Mouse (Mus musculus): Measurements from ENCODE around the gene St5. TPM values are rescaled to one million over a fixed set of nuclear protein-coding genes. Genes with fewer than 3 reads are reported as not detected.

St5 gene
- polyA plus RNA-seq, 1 experiment from 2014 or later = 40.3 TPM

GRCm38 (mm10) chr7:109528356-109528755 lies 175.0 kb downstream of the St5 start:
- H3K27ac ChIP-seq = no peak overlapping the region
- no peaks in the 10 kb centered on the region for H3K4me1 ChIP-seq (replicated peaks; ENCODE audit: insufficient read depth, low read length)
- H3K4me2 ChIP-seq (ENCODE audit: low read length) = no peak overlapping the region
- H3K9ac ChIP-seq (ENCODE audit: low read depth, low read length) = no peak overlapping the region
- peak; percentile 57; the same call in 1 of the 2 replicates for ATAC-seq (replicated peaks; ENCODE audit: low FRiP score, low read depth)
- H3K4me3 ChIP-seq (replicated peaks; ENCODE audit: low read depth, low read length) = no peak overlapping the region
- peak; percentile 79 for DNase-seq (ENCODE audit: low spot score)
- TF ChIP-seq CTCF (IDR thresholded peaks at IDR 0.05; ENCODE audit: low read depth) = peak; percentile 78
- H3K27me3 ChIP-seq (ENCODE audit: insufficient read depth, low read length) = no peaks in the 10 kb centered on the region
- 21% methylated on average over 3 of the region's 3 CpGs for WGBS
- peaks cover 31% of the 10 kb centered on the region for H3K36me3 ChIP-seq (ENCODE audit: insufficient read depth, low read length)
- H3K9me3 ChIP-seq (replicated peaks; ENCODE audit: low read length) = no peaks in the 10 kb centered on the region

- Histone ChIP-seq H3K9ac (ENCODE audit: low read depth, low read length) (no peak overlapping the region), H3K4me1 (replicated peaks; ENCODE audit: insufficient read depth, low read length) (no peaks in the 10 kb centered on the region), H3K36me3 (ENCODE audit: insufficient read depth, low read length) (peaks cover 39% of the 10 kb centered on the region), H3K27me3 (ENCODE audit: insufficient read depth, low read length) (no peaks in the 10 kb centered on the region), H3K9me3 (replicated peaks; ENCODE audit: low read length) (no peaks in the 10 kb centered on the region), H3K27ac (no peak overlapping the region), H3K4me3 (replicated peaks; ENCODE audit: low read depth, low read length) (no peak overlapping the region), H3K4me2 (ENCODE audit: low read length) (no peak overlapping the region)
- no peak for ATAC-seq (replicated peaks; ENCODE audit: low FRiP score, low read depth)
- TF ChIP-seq CTCF (IDR thresholded peaks at IDR 0.05; ENCODE audit: low read depth) = no peak
- no peak for DNase-seq (ENCODE audit: low spot score)
- WGBS = 66% methylated on average over 3 of the region's 3 CpGs
These were observed 175.9 kb downstream of the St5 start for GRCm38 (mm10) chr7:109527536-109527935.

- Histone ChIP-seq H3K36me3 (ENCODE audit: insufficient read depth, low read length) (peaks cover 48% of the 10 kb centered on the region), H3K9ac (ENCODE audit: low read depth, low read length) (no peak overlapping the region), H3K4me3 (replicated peaks; ENCODE audit: low read depth, low read length) (no peak overlapping the region), H3K9me3 (replicated peaks; ENCODE audit: low read length) (no peaks in the 10 kb centered on the region), H3K4me2 (ENCODE audit: low read length) (no peak overlapping the region), H3K4me1 (replicated peaks; ENCODE audit: insufficient read depth, low read length) (no peaks in the 10 kb centered on the region; the same call in 1 of the 2 replicates), H3K27ac (peak overlapping the region; percentile 72; the same call in 1 of the 2 replicates), H3K27me3 (ENCODE audit: insufficient read depth, low read length) (no peaks in the 10 kb centered on the region)
- DNase-seq (ENCODE audit: low spot score) = no peak
- WGBS = 66% methylated on average over 16 of the region's 16 CpGs
- peak; percentile 81 for ATAC-seq (replicated peaks; ENCODE audit: low FRiP score, low read depth)
- TF ChIP-seq CTCF (IDR thresholded peaks at IDR 0.05; ENCODE audit: low read depth) = no peak
These were observed 177.4 kb downstream of the St5 start for GRCm38 (mm10) chr7:109525740-109526663.

- DNase-seq (ENCODE audit: low spot score) (no peak), ATAC-seq (replicated peaks; ENCODE audit: low FRiP score, low read depth) (no peak)
- H3K4me3 ChIP-seq (replicated peaks; ENCODE audit: low read depth, low read length) = no peak overlapping the region
- H3K27ac ChIP-seq = peak overlapping the region; percentile 34; the same call in 1 of the 2 replicates
- peaks cover 48% of the 10 kb centered on the region for H3K36me3 ChIP-seq (ENCODE audit: insufficient read depth, low read length)
- H3K4me2 ChIP-seq (ENCODE audit: low read length) = no peak overlapping the region
- no peaks in the 10 kb centered on the region for H3K9me3 ChIP-seq (replicated peaks; ENCODE audit: low read length)
- no peak for TF ChIP-seq CTCF (IDR thresholded peaks at IDR 0.05; ENCODE audit: low read depth)
- H3K27me3 ChIP-seq (ENCODE audit: insufficient read depth, low read length) = no peaks in the 10 kb centered on the region
- H3K4me1 ChIP-seq (replicated peaks; ENCODE audit: insufficient read depth, low read length) = no peaks in the 10 kb centered on the region; the same call in 1 of the 2 replicates
- 72% methylated on average over 3 of the region's 3 CpGs for WGBS
- H3K9ac ChIP-seq (ENCODE audit: low read depth, low read length) = no peak overlapping the region
These were observed 178.6 kb downstream of the St5 start for GRCm38 (mm10) chr7:109524763-109525162.

GRCm38 (mm10) chr7:109524442-109524744 lies 179.0 kb downstream of the St5 start:
- ATAC-seq (replicated peaks; ENCODE audit: low FRiP score, low read depth) = no peak

GRCm38 (mm10) chr7:109523741-109524441 lies 179.5 kb downstream of the St5 start:
- Histone ChIP-seq H3K36me3 (ENCODE audit: insufficient read depth, low read length) (peaks cover 48% of the 10 kb centered on the region), H3K9ac (ENCODE audit: low read depth, low read length) (no peak overlapping the region), H3K27ac (no peak overlapping the region), H3K9me3 (replicated peaks; ENCODE audit: low read length) (no peaks in the 10 kb centered on the region), H3K27me3 (ENCODE audit: insufficient read depth, low read length) (no peaks in the 10 kb centered on the region), H3K4me1 (replicated peaks; ENCODE audit: insufficient read depth, low read length) (no peaks in the 10 kb centered on the region; the same call in 1 of the 2 replicates), H3K4me3 (replicated peaks; ENCODE audit: low read depth, low read length) (no peak overlapping the region), H3K4me2 (ENCODE audit: low read length) (no peak overlapping the region)
- ATAC-seq (replicated peaks; ENCODE audit: low FRiP score, low read depth) (no peak), DNase-seq (ENCODE audit: low spot score) (no peak)
- TF ChIP-seq CTCF (IDR thresholded peaks at IDR 0.05; ENCODE audit: low read depth) = no peak
- WGBS = 70% methylated on average over 6 of the region's 6 CpGs

More at GRCm38 (mm10) chr7:109524442-109524744, 179.0 kb downstream of the St5 start:
- peaks cover 48% of the 10 kb centered on the region for H3K36me3 ChIP-seq (ENCODE audit: insufficient read depth, low read length)
- no peak overlapping the region for H3K4me3 ChIP-seq (replicated peaks; ENCODE audit: low read depth, low read length)
- H3K4me2 ChIP-seq (ENCODE audit: low read length) = no peak overlapping the region
- no peak for DNase-seq (ENCODE audit: low spot score)
- H3K4me1 ChIP-seq (replicated peaks; ENCODE audit: insufficient read depth, low read length) = no peaks in the 10 kb centered on the region; the same call in 1 of the 2 replicates
- H3K9me3 ChIP-seq (replicated peaks; ENCODE audit: low read length) = no peaks in the 10 kb centered on the region
- no peaks in the 10 kb centered on the region for H3K27me3 ChIP-seq (ENCODE audit: insufficient read depth, low read length)
- TF ChIP-seq CTCF (IDR thresholded peaks at IDR 0.05; ENCODE audit: low read depth) = no peak
- H3K9ac ChIP-seq (ENCODE audit: low read depth, low read length) = no peak overlapping the region
- H3K27ac ChIP-seq = peak overlapping the region; percentile 25; the same call in 1 of the 2 replicates

Data from kidney, postnatal 0 days (tissue).